Mouse (Mus musculus) kidney, adult 2 months (tissue): ENCODE measurements around the gene Hlx. TPM values are rescaled to one million over a fixed set of nuclear protein-coding genes. Genes with fewer than 3 reads are reported as not detected.

Experiments used
- DNase-seq: peaks from one replicate; pipeline ENCODE4 v3.0.0; 2021
- H3K27ac ChIP-seq: fragments of 200-500 bp; 2 replicates; pipeline ENCODE4 v1.5.1; 2012; ENCODE audit warnings: low read depth, low read length, control low read depth, inconsistent platforms; ENCODE audit not compliant: insufficient read depth
- H3K27me3 ChIP-seq: fragments of 200-500 bp; replicated peaks from 2 replicates; pipeline ENCODE4 v1.6.1; 2012; ENCODE audit warnings: mild to moderate bottlenecking, moderate library complexity, low read length, inconsistent platforms; ENCODE audit not compliant: control insufficient read depth, insufficient read depth
- H3K36me3 ChIP-seq: fragments of 200-500 bp; 2 replicates; pipeline ENCODE4 v1.6.1; 2012; ENCODE audit warnings: mild to moderate bottlenecking, moderate library complexity, low read length, inconsistent platforms; ENCODE audit not compliant: control insufficient read depth, insufficient read depth
- H3K4me1 ChIP-seq: fragments of 200-500 bp; 2 replicates; pipeline ENCODE4 v1.6.1; 2011; ENCODE audit warnings: low read length; ENCODE audit not compliant: control insufficient read depth, insufficient read depth
- H3K4me3 ChIP-seq: fragments of 200-500 bp; 2 replicates; pipeline ENCODE4 v1.5.1; 2011; ENCODE audit warnings: mild to moderate bottlenecking, low read depth, low read length, control low read depth; ENCODE audit not compliant: insufficient read depth
- CTCF ChIP-seq: fragments of 200-500 bp; conservative IDR thresholded peaks from 2 replicates; pipeline ENCODE4 v1.5.1; 2011; ENCODE audit warnings: low read depth, mild to moderate bottlenecking, control low read depth, low read length, moderate library complexity, mixed read lengths; ENCODE audit not compliant: insufficient read depth, insufficient read length
- POLR2A ChIP-seq: fragments of 200-500 bp; IDR thresholded peaks from one replicate; pipeline ENCODE4 v1.6.1; 2011; ENCODE audit warnings: low read depth, low read length, control low read depth
- WGBS: fragments of 180-500 bp; shearing (Covaris S2); methylation state at CpG from one replicate; pipeline ENCODE4 v1.1.7; 2018; 5-methylcytosine and 5-hydroxymethylcytosine counted together
- polyA plus RNA-seq: library from polyadenylated mRNA; depleted of rRNA; stranded (reverse); fragments of >200 nt; gene quantifications from 2 replicates; pipeline ENCODE4 v1.2.3, GENCODE M21; 2012; rRNA removed

Hlx gene
- polyA plus RNA-seq, 1 experiment = 7.4 TPM

DNA sequence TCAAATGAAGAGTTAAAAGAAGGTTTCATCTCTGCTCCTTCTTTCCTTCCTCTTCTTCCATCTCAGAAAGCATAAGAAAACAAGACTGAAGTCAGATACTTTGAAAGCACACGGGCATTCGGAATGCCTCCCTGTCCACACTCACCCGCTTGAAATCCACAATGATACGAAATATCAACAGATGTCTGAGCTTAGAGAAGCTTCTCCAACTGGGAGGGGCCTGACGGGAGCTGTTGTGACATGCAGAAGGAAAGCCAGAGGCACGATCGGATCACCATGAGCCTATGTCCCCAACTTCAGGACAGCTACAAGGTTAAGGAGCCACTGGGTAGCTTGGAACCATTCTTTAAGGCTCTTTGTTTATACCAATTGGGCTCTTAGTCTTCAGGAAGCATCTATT lies 44.4 kb downstream of the Hlx start:
- TF ChIP-seq CTCF (no peak), POLR2A (no peak)
- WGBS = 27% methylated on average over 7 of the region's 7 CpGs
- H3K4me1 ChIP-seq = no peaks in the 10 kb centered on the region
- no peaks in the 10 kb centered on the region for H3K27me3 ChIP-seq
- H3K27ac ChIP-seq = no peak overlapping the region
- H3K36me3 ChIP-seq = no peaks in the 10 kb centered on the region
- no peak for DNase-seq
- H3K4me3 ChIP-seq = no peak overlapping the region

DNA sequence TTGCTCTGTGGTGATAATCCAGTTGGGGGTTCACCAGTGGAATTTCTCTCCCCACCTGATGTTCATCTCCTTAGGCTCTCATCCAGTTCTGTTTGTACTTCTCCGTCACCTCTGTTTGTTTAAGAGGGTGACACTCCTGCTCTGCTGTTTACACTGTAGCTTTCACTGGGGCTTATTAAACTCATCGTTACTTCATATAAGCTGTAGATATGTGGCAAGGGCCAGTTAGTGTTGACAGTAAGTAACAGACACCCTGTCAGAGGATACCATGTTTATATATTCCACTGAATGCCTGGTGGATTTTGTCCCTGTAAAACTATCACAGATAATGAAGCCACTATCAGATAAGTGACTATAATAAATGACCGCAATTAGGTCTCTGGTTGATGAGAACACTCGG lies 44.9 kb downstream of the Hlx start:
- Histone ChIP-seq H3K27me3 (no peaks in the 10 kb centered on the region), H3K4me3 (no peak overlapping the region), H3K27ac (no peak overlapping the region), H3K36me3 (no peaks in the 10 kb centered on the region), H3K4me1 (no peaks in the 10 kb centered on the region)
- no peak for DNase-seq
- WGBS = 32% methylated on average over 4 of the region's 4 CpGs
- TF ChIP-seq POLR2A (no peak), CTCF (no peak)

DNA sequence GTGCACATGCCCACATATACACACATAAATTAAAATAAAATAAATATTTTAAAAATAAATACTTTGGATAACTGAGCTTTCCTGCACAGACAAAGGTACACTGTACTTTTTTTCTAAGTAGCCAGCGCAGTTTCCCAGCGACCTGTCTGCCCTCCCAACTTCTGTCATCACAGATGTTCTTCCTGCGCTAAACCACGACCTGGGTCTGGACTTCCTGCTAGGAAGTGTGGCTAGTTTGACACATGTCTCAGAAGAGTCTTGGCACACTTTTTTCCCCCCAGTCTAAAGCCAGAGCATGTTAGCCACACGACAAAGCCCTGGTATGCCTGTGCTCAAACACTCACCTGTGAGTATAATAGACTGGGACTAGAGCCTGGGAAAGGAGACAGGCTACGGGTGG lies 48.9 kb downstream of the Hlx start:
- H3K36me3 ChIP-seq = no peaks in the 10 kb centered on the region
- H3K27ac ChIP-seq = no peak overlapping the region
- no peak overlapping the region for H3K4me3 ChIP-seq
- 69% methylated on average over 6 of the region's 6 CpGs for WGBS
- DNase-seq = no peak
- no peaks in the 10 kb centered on the region for H3K27me3 ChIP-seq
- H3K4me1 ChIP-seq = no peaks in the 10 kb centered on the region
- no peak for TF ChIP-seq CTCF
- no peak for TF ChIP-seq POLR2A

DNA sequence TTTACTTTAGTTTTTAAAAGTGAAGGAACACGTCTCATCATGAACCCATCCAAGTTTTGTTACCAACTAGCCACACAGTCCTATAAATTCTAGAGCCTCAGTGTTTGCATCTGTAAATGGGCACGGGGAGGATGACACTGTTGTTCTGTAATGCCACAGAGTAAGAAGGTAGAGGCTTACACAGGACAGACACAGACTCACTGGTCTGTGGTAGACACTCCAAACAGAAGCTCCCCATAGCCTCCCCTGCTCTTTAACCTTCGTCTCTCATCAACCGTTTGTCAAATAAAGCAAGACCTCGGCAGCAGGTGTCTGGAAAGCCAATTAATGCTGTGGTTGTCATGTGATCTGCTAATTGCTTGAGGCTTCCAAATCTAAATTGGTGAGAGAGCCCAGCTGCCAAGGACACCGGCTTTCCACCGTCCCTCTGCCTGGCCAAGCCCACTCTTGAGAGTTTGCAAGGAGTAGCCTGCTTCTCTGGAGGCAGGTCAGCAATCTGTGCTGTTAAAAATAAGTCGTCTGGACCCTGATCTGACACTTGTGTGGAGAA lies 52.9 kb downstream of the Hlx start:
- Histone ChIP-seq H3K27ac (no peak overlapping the region), H3K27me3 (no peaks in the 10 kb centered on the region), H3K36me3 (no peaks in the 10 kb centered on the region), H3K4me3 (no peak overlapping the region), H3K4me1 (no peaks in the 10 kb centered on the region)
- TF ChIP-seq CTCF = no peak
- TF ChIP-seq POLR2A = no peak
- WGBS = 46% methylated on average over 8 of the region's 8 CpGs
- DNase-seq = no peak

DNA sequence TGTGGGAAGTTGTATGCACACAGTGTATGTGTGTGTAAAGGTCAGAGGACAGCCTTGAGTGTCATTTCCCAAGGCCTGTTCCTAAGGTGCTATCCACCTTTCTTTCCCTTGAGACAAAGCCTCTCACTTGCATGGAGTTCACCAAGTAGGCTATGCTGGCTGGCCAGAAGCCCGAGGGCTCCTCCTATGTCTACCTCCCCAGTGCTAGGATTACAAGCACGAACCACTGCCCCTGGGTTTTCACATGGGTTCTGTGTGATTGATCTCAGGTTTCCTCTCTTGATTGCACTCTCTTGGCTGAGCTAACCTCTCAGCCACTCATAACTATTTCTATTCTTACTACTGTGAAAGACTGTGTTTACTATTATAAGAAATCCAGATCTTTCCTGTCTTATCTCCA lies 54.8 kb downstream of the Hlx start:
- no peaks in the 10 kb centered on the region for H3K4me1 ChIP-seq
- H3K4me3 ChIP-seq = no peak overlapping the region
- no peak for DNase-seq
- H3K36me3 ChIP-seq = no peaks in the 10 kb centered on the region
- WGBS = 24% methylated on average over 2 of the region's 2 CpGs
- TF ChIP-seq POLR2A (no peak), CTCF (no peak)
- no peak overlapping the region for H3K27ac ChIP-seq
- H3K27me3 ChIP-seq = no peaks in the 10 kb centered on the region

Other genes starting within 250 kb of the Hlx start
- gene Marc1, start 78.7 kb upstream of the Hlx start, polyA plus RNA-seq = 1.0 and 2.1 TPM in 2 replicates
- 257 and 403 TPM in 2 replicates for gene Marc2, start 113.8 kb upstream of the Hlx start, polyA plus RNA-seq
- gene C130074G19Rik, start 150.6 kb upstream of the Hlx start, polyA plus RNA-seq = 83.3 and 113 TPM in 2 replicates